Mouse (Mus musculus): Measurements from ENCODE around the gene Elovl5.

Gene Elovl5

DNA sequence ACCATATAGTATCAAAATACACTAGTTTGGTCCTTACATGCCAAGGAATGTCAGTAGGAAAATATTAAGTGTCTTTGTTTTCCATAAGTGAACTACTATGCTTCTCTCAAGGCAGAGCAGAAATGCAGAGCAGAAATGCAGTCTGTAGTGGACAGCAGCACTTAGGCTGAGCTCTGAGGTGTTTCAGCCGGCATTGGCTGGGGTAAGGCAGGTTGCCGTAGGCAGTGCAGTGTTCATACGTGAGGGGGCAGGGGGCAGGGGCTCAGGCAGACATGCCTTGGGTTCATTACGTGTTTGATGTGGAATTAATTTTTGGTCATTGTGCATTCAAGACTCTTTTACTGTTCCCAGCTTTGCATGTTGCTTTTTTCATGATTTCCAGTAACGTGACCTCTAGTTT lies 12.1 kb downstream of the Elovl5 start:
- DNase-seq (ENCODE audit: low spot score): no peak

DNA sequence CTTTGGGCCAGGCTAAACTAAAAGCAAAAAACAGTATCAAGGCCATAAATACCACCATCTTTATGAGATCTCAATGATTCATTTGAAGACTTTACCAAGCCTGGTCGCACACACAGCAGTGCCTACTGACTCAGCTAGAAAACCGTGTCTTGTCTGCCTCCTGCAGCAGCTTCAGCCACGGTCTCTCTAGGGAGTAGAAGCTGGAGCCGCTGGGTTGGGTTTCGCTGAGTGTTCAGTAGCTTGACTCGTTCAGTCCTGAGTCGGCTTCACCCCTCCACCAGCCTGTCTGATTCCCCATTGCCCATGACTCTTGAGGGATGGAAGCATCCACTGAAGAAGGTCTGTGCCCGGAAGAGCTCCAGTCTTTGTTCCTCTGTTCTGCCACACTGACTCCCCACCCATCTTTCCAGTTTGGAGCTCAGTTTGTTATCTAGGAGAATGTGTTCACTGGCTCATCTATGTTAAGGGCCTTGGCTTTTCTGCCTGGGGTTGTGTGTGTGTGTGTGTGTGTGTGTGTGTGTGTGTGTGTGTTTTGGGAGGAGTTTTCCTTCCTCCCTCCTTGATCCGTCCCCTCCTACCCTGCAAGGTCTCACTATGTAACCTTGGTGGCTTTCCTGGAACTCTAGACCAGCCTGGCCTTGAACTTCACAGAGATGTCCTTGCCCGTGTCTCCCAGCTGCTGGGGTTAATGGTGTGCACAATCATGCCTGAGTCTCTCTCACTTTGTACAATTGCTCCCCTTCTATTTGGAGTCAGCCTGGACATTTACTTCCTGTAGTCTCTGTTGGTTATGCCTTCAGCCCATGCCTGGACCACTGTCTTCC lies 13.1 kb downstream of the Elovl5 start:
- DNase-seq (ENCODE audit: low spot score): no peak

DNA sequence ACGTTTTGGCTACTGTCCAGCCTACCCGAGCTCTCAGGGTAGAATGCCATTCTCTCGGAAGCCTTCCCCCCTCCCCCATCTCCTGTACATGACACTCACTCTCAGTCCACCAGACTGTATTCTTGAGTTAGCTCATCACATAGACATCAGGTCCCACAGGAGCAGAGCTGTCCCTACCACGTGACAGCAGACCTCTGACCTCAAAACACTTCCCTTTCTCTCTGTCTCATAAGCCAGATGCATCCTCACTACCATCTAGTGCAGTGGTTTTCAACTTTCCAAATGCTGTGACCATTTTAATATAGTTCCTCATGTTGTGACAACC lies 13.7 kb downstream of the Elovl5 start:
- no peak for DNase-seq (ENCODE audit: low spot score)

DNA sequence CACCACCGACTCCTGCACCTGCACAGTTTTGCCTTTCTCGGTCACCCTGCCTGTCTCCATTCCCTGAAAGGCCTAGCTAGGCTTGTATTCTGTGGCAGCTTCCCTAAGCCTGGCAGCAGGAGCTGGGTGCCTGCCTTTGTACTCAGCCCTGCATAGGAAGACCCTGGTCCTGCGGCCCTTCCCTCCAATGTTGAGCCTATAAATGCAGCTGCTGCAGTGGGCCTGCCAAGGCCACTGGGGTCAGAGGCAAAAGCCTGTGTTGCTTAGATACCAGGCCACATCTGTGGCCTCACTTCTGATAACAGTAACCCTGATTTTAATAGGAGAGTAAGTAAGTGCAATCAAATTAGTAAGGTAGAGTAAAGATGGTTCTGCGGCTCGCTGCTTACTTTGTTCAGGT lies 14.6 kb downstream of the Elovl5 start:
- no peak for DNase-seq (ENCODE audit: low spot score)

DNA sequence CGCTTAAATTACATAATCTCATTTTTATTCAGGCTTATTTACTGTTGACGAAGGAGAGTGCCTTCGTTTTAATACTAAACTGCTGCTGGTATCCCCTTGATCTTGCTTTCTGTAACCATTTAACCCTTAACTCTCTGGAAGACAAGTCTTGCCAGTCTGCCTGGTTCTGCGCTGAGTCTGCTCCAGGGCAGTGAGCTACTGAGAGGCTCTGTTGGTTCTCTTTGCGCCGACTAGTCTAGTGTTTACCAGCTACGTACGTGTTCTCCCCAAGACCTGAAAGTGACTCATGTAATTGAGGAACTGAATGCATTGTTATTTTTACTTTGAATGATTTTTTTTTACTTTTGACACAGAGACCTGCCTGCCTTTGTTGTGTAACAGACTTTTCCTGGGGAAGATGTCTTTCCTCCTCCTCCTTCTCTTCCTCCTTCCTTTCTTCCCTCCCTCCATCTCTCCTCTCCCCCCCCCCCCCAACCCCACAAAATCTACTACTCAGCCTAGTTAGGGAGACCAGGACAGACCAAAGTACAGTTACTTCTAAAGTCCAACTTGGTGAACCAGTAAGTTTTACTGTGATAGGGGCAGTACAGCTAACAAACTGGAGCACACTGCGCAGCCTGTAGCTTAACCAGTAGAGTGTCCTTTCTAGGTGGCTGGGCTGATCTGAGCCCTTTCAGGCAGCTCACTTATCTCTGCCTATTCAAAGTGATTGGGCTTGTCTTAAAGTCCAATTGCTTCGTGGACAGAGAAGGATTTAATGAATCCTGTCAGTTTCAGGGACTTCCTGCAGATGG lies 18.9 kb downstream of the Elovl5 start:
- no peak for DNase-seq (ENCODE audit: low spot score)

DNA sequence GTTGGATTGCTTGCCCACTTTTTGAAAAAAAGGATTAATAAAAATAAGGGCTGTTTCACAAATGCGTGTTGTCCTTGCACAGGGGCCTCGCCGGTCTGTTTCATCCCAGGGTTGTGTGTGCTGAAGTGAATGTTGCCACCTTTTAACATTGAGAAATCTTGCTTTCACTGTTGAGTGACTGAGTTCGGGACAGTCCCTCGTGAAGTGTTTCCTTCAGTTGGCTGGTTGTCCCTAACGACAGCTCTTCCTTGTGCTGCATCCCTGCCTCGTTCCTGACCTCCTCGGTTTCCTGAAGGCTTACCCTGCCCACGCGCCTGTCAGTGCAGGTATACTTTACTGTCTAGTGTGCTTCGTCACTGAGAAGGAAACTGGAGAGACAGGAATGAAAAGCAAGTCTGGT lies 20.7 kb downstream of the Elovl5 start:
- DNase-seq (ENCODE audit: low spot score): no peak

DNA sequence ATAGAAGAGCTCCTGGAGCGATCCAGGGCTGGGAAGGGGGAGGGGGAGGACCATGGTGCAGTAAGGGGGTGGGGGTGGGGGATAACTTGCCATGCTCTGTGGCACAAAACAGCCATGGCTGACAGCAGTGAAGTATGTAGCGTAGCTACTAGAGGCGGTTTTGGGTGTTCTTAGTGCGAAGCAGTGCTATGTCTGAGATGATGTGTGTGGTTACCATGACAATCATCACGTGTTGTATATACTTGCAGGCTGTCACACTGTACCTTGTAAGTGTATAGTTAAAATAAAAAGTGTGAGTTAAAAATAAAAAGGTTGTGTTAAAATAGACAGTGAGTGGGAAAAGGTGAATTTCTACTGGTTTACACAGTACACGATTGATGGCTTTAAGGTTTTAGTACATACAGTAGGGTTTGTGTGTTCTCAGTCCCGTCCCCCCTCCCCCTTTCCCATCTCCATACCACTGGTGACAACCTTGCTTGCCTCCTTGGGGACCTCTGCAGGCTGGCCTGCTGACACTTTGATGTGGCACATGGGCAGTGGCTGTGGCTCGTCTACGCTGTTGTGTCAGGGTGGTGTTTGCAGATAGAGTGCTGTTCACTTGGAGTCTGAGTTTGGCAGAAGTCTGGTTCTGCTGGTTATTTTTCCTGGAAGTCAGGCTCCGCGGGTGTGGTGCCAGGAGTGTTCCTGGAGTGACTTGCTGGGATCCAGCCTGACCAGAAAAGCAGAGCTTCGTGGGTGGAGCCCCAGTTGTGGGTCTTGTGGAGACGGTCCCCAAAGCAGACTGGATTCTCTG lies 21.8 kb downstream of the Elovl5 start:
- no peak for DNase-seq (ENCODE audit: low spot score)

DNA sequence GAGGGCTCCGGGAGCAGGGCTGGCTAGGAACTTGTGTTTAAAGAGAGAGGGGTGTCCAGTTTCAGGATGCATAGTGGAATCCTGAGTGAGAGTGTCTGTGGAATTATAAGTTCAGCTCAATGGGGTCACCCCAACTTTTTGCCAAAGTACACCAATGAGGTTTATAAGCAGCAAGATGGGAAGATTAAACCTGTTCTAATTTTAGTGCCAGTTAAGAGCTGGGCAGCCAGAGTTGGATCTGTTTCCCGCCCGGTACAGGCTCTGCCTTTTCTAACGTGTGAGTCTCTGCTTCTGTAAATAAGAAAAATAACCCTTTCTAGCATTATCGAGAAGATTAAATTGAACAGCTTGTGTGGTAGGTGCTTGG lies 22.4 kb downstream of the Elovl5 start:
- no peak for DNase-seq (ENCODE audit: low spot score)

DNA sequence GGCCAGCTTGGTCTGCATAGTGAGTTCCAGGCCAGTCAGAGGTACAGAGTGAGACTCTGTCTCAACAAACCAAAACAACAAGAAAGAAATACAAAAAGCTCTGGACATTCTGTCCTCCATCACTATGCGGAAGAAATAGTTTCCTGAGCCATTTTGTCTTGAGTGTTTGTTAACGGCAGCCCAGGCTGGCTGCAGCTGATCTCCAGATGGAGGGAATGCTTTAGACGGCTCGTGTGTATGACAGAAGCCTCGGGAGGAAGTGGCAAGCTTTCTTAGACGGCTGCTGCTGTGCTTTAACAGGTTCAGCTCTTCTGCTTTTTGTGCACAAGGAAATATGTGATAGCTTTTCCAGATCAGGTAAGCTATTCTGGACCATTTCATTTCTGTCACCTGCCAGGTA lies 23.9 kb downstream of the Elovl5 start:
- DNase-seq (ENCODE audit: low spot score): no peak

DNA sequence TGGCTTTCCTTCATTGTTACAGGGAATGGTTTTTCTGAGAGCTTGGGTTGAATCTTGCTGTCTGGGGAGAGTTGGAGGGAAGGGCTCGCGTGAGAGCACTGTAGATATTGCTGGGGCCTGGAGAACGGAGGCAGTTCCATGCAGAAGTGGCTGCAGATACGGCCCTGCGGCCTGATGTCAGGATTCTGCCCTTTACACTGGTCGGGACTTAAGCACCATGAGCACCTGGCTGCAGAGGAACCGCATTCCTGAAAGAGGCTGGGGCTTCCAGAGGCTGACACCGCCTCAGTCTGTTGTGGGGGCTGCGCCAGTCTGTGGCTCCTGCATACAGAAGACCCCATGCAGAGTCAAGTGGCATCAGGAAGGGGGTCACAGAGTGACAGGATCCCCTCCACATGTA lies 24.7 kb downstream of the Elovl5 start:
- no peak for DNase-seq (ENCODE audit: low spot score)

DNA sequence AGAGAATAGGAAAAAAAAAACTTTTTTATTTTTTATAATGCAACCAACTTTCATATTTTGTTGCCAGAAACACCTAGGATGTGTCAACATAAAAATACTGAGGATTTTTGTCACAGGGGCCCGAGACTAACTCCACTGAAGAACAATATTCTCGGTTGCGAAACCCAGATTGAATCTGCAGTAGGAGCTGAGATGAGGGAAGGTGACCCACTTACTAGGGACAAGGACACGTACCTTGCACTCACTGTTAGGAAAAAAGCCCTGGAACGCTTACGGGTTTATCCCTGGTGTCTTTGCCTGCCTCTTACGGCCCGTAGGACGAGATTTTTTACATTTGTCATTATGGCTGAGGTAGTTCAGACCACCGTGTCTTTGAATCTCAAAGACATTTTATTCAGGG lies 25.2 kb downstream of the Elovl5 start:
- DNase-seq (ENCODE audit: low spot score): no peak

DNA sequence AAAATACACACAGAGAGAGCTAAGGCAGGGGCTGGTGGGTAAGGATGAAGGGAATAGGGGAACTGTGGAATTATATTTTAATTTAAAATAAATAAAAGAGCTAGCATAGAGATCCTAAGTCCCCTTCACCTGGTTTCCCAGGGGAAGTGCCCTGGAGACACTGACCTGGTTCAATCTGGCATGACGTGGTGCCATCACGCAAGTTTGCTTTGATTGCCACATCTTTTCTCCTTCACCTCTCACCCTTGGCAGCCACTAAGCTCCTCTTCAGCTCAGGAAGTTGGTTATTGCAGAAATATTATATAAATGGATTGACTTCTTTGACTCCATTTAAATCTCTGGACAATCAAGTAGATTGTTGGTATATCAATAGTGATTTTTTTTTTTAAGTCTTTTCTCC lies 26.2 kb downstream of the Elovl5 start:
- DNase-seq (ENCODE audit: low spot score): no peak

DNA sequence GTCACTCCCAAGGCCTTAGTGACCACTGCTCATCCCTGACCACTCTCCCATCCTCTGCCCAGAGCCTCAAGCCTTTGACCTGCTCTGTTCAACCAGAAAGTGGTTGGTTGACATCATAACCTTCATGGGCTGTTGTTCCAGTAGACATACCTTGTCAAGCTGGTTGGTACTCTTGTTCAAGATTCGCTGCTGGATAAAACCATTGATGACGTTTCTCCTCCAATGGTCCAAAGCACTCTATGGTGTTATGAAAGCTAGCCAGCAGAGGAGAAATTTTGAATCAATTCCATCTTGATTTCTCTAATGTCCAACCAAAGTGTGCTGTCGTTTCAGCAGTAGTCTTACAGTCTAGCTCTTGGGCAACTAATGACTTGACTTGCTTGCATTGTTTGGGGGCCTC lies 27.0 kb downstream of the Elovl5 start:
- DNase-seq (ENCODE audit: low spot score): no peak

DNA sequence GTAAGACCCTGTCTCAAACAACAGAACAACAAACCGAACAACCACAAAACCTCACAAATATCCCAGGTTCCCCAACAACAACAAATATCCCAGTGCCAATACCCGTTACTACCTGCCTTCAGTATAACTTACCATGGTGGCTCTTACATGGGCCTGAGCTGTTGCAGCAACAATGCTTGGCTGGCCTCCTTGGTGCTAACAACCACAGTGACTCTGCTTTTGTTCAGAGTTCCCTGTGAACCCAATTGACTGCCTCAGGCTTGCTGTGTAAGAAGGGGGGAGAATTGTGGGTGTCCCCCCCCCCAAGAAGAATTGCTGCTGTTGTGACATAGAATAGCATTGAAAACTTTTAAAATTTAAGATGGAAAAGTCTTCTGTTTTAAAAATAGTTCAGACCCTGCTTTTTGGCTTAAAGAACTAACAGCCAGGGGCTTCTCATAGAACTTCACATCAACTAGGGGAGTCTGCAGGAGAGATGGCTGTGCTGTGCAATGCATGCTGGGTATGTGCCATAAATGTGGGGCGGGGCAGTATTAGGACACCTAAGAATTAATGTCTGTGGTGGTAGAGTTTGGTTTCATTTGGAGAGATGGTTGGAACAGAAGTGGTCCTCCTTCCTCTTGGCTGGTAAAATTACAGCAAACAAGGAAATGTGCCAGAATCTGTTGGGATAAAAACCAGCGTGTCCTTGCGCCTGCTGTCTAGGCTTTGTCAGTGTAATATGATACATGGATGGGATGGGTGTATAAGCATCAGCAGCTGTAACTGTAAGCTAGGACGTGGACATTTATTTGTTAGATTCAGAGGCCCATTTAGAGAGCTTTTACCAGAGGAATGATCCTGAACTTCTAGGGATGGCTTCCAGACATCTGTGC lies 28.9 kb downstream of the Elovl5 start:
- DNase-seq (ENCODE audit: low spot score): no peak

DNA sequence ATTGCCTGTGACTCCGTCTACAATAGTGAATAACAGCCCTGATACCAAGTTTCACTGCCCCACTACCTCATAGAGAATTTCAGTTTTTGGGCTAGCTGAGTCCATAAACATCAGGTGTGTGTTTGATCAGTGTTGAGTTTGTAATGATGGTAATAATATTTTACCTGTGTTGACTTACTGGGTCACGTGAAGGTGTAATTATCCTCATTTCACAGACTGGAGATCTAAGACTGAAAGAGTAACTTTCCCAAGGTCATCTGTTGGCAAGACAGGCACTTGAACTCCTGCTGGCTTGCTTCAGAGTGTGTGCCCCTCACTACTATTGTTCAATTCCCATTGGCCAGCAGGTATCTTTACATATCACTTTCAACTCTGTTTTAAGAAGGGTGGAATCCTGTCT lies 31.1 kb downstream of the Elovl5 start:
- DNase-seq (ENCODE audit: low spot score): no peak

DNA sequence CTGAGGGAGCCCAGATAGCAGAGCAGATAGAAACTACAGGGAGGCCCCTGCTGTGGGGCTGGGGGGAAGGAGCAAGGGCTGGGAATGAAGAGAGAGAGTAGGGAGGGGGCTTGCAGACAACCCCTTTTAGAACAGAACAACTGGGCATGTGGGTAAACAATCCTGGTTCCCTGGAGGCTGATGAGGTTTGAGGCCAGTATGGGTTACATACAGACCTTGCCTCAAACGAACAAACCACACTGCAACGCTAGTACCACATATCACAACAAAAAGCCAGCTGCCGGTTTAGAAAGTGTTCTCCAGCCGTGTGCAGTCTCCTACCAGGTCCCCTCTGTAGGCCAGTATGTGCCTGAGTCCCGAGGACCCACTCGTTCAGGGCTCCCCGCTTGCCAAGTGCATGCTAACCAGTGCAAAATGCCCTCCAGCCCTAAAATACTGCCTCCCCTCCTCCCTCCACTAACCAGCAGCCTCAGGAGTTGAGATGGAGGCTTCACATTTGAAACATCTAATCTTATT lies 32.6 kb downstream of the Elovl5 start:
- no peak for DNase-seq (ENCODE audit: low spot score)

DNA sequence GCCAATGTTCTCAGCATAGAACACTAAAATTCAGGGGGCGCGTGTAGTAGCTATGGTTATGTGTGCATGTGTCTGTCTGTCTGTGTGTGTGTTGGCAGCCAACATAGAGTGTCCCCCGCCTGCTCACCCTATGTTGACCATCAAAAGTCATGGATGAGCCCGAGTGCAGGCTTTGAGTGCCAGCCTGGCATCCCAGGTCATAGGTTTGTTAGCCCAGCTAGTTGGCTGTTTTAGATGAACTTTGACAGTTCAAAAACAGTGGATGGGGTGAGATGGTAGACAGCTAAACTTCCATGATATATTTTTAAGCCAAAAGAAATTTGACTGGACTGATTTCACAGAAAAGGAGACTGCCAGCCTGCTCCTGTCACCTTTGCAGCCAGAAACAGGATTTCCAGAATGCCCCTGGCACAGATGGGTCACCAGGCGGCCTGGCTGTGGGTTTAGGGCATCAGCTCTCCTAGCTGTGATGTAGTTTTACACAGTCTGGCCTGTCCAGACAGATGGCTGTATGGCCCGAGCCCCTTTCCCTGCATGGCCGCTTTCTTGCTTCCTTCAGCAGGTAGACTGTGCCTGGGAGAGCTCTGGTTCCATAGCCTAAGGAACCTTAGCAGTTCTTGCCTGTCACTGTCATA lies 33.8 kb downstream of the Elovl5 start:
- no peak for DNase-seq (ENCODE audit: low spot score)

DNA sequence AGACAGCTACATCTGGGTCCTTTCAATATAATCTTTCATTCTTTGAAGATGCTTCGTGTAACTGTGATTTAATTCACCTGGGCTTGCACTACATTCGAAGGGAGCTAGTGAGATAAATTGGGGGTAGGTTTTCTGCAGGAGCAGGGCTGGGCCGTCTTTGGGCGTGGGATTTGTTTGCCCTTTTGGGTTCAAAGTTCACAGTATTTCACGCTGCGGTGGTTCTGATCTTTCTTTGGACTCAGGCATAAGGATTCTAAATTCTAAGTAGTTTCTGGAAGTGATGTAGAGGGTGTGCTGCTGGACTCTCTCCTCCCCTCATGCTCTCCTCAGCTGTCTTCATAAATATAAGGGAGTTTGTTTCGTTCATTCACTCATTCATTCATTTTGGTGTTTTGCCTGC lies 34.8 kb downstream of the Elovl5 start:
- no peak for DNase-seq (ENCODE audit: low spot score)

DNA sequence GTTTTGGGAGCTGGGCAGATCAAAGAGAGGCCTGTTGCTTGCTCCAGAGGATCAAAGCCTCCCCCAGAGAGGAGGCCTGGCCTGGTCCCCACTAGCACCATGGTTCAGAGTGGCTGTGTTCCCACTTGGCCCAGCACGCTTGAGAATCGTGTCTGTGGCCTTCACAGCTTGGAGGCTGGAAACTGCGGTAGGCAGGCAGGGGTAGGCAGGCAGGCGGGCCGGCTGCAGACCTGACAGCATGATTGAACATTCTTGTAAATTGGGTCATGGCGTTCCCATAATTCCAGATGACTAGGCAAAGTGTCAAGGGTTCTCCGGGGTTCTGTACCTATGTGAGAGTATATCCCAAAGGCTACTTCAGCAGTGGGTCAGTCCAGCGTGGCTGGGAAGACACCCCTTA lies 35.9 kb downstream of the Elovl5 start:
- no peak for DNase-seq (ENCODE audit: low spot score)

DNA sequence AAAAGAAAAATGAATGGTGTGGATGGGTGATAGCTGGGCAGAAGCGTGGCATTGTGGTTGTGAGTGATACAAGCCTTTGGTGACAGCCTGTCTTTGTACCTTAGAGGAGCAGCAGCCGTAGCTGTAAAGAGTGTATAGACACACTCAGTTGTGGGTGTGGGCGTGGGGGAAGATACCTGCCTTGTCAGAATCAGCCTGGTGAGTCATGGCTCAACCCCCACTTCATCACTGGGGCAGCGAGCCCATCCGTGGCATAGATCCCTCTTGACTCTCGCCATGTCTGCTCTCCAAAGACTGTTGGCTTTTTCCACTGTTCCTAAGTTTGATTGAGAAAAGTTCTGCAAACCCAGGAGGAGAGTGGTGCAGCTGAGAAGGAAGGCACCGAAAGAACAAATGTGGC lies 37.3 kb downstream of the Elovl5 start:
- DNase-seq (ENCODE audit: low spot score): no peak

DNA sequence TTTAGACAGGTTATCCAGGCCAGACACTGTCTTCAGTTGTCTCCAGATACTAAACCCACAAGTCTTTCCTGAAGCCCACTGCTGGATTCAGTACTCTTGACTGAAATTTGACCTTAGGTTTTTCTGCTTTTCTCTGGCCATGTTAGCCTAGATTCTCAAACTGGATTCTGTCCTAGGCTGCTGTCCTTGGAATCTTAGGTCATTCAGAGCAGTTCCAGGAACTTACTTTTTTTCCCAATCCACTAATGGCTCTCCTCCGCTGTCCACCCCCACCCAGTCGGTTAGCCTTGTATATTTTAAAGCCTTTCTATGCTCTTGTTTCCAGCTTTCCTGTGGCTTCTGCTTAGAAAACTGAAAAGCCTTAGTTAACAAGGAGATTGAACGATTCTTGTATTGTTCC lies 37.8 kb downstream of the Elovl5 start:
- DNase-seq (ENCODE audit: low spot score): no peak

All from ovary, postnatal 14 days (tissue).